Mouse (Mus musculus): ENCODE data around the gene Atxn7.
"Not testable (repeated sequence)": the region's sequence is repeated elsewhere in the genome, so short reads cannot be mapped to it uniquely, and the experiment has no call there.

Atxn7 gene

GRCm38 (mm10) chr14:13982174-13982573 is 20.9 kb downstream of the Atxn7 start:
- DNase-seq (ENCODE audit: low spot score in 2 of 2) = no peak

GRCm38 (mm10) chr14:13988397-13988796 is 27.2 kb downstream of the Atxn7 start:
- DNase-seq (ENCODE audit: low spot score in 2 of 2) = no peak

- no peak for DNase-seq (ENCODE audit: low spot score in 2 of 2)
Observed at GRCm38 (mm10) chr14:13990741-13991140, 29.5 kb downstream of the Atxn7 start.

- no peak for DNase-seq (ENCODE audit: low spot score in 2 of 2)
Observed at GRCm38 (mm10) chr14:13995206-13996097, 34.2 kb downstream of the Atxn7 start.

GRCm38 (mm10) chr14:14002771-14003170 is 41.5 kb downstream of the Atxn7 start:
- no peak for DNase-seq (ENCODE audit: low spot score in 2 of 2)

- no peak for DNase-seq (ENCODE audit: low spot score in 2 of 2)
Observed at GRCm38 (mm10) chr14:14009712-14010111, 48.5 kb downstream of the Atxn7 start.

GRCm38 (mm10) chr14:14012383-14013251 is 51.4 kb downstream of the Atxn7 start:
- peak; percentile 82 to 86 for DNase-seq (ENCODE audit: low spot score in 2 of 2)

- DNase-seq (ENCODE audit: low spot score in 2 of 2) = no peak
Observed at GRCm38 (mm10) chr14:14013252-14013711, 52.0 kb downstream of the Atxn7 start.

- DNase-seq (ENCODE audit: low spot score in 2 of 2) = no peak
Observed at GRCm38 (mm10) chr14:14014636-14015375, 53.6 kb downstream of the Atxn7 start.

GRCm38 (mm10) chr14:14019155-14019894 is 58.1 kb downstream of the Atxn7 start:
- no peak for DNase-seq (ENCODE audit: low spot score in 2 of 2)

GRCm38 (mm10) chr14:14021244-14021643 is 60.0 kb downstream of the Atxn7 start:
- DNase-seq (ENCODE audit: low spot score in 2 of 2) = no peak

- no peak for DNase-seq (ENCODE audit: low spot score in 2 of 2)
Observed at GRCm38 (mm10) chr14:14025870-14026269, 64.6 kb downstream of the Atxn7 start.

- DNase-seq (ENCODE audit: low spot score in 2 of 2) = no peak
Observed at GRCm38 (mm10) chr14:14030621-14031020, 69.4 kb downstream of the Atxn7 start.

GRCm38 (mm10) chr14:14032842-14033241 is 71.6 kb downstream of the Atxn7 start:
- no peak for DNase-seq (ENCODE audit: low spot score in 2 of 2)

GRCm38 (mm10) chr14:14036352-14036751 is 75.1 kb downstream of the Atxn7 start:
- DNase-seq (ENCODE audit: low spot score in 2 of 2) = no peak

- DNase-seq (ENCODE audit: low spot score in 2 of 2) = no peak
Observed at GRCm38 (mm10) chr14:14038233-14038632, 77.0 kb downstream of the Atxn7 start.

- DNase-seq (ENCODE audit: low spot score in 2 of 2) = no peak
Observed at GRCm38 (mm10) chr14:14042336-14042735, 81.1 kb downstream of the Atxn7 start.

- DNase-seq (ENCODE audit: low spot score in 2 of 2) = no peak
Observed at GRCm38 (mm10) chr14:14054386-14054785, 93.1 kb downstream of the Atxn7 start.

- not testable (repeated sequence) for DNase-seq (ENCODE audit: low spot score in 2 of 2)
Observed at GRCm38 (mm10) chr14:14059606-14060005, 98.4 kb downstream of the Atxn7 start.

GRCm38 (mm10) chr14:14062531-14063245 is 101.4 kb downstream of the Atxn7 start:
- no peak for DNase-seq (ENCODE audit: low spot score in 2 of 2)

Measured in urinary bladder, postnatal 4 days (tissue).